Mouse (Mus musculus): ENCODE measurements around the gene Rxylt1.

DNA sequence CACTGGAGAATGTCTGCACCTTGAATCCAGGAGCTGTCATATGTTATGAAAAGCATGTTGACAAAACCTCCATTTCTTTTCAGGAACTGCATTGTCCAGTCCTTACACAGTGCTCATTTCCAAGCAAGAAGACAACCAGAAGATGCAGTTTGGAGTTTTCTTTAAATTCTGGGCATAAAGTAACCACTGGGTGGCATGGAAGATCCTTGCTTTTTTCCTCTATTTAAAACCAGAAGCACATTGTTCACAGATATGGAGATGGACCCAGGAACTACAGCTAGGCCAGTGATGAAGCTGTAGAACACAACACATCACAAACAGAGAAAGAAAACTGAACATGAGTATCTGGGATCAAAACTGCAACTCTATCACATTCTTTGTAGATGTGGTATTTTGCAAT lies 28.0 kb downstream of the Rxylt1 start:
- no peak for TF ChIP-seq GATA1 (IDR thresholded peaks at IDR 0.05; ENCODE audit: low read length)
- no peak for TF ChIP-seq TAL1 (IDR thresholded peaks at IDR 0.05; ENCODE audit: low read length)

Measured in erythroblast, embryonic 14.5 days (primary cell).